Mouse (Mus musculus) heart, embryonic 16.5 days (tissue): ENCODE measurements around the gene Slc4a3. TPM values are rescaled to one million over a fixed set of nuclear protein-coding genes. Genes with fewer than 3 reads are reported as not detected.
A peak's percentile ranks its signal among the peaks of the same experiment; 100 is the strongest.

Experiments used
- ATAC-seq: fragments of 200-750 bp; cut with Nextera tagmentation; replicated peaks from 2 replicates; pipeline ENCODE4 v1.8.0; 2017; ENCODE audit warnings: moderate number of reproducible peaks; ENCODE audit not compliant: insufficient read depth, low FRiP score; ENCODE audit errors: extremely low read depth
- H3K27ac ChIP-seq: fragments of 300-500 bp; sonication (generic); 2 replicates; pipeline ENCODE4 v1.5.1; 2014; ENCODE audit warnings: mild to moderate bottlenecking, low read length, control low read depth, moderate library complexity
- H3K27me3 ChIP-seq: fragments of 300-500 bp; sonication (generic); 2 replicates; pipeline ENCODE4 v1.6.1; 2014; ENCODE audit warnings: low read length, mixed read lengths; ENCODE audit not compliant: control insufficient read depth, insufficient read depth
- H3K36me3 ChIP-seq: fragments of 300-500 bp; sonication (generic); 2 replicates; pipeline ENCODE4 v1.6.1; 2014; ENCODE audit not compliant: control insufficient read depth, insufficient read depth
- H3K4me1 ChIP-seq: fragments of 300-500 bp; sonication (generic); 2 replicates; pipeline ENCODE4 v1.6.1; 2014; ENCODE audit warnings: low read length, mixed read lengths; ENCODE audit not compliant: control insufficient read depth, insufficient read depth
- H3K4me2 ChIP-seq: fragments of 300-500 bp; sonication (generic); 2 replicates; pipeline ENCODE4 v1.6.1; 2014; ENCODE audit warnings: low read depth, mild to moderate bottlenecking, control low read depth, low read length
- H3K4me3 ChIP-seq: fragments of 300-500 bp; sonication (generic); 2 replicates; pipeline ENCODE4 v1.5.1; 2014; ENCODE audit warnings: mild to moderate bottlenecking, control low read depth, low read length
- H3K9ac ChIP-seq: fragments of 300-500 bp; sonication (generic); 2 replicates; pipeline ENCODE4 v1.6.1; 2014; ENCODE audit warnings: low read length, control low read depth
- H3K9me3 ChIP-seq: fragments of 300-500 bp; sonication (generic); replicated peaks from 2 replicates; pipeline ENCODE4 v1.6.1; 2016; ENCODE audit warnings: low read length; ENCODE audit not compliant: control insufficient read depth
- WGBS: fragments of 180-500 bp; shearing (Covaris S2); extraction: QIAGEN DNeasy Blood & Tissue Kit; methylation state at CpG from one replicate; pipeline ENCODE4 v1.1.7; 2014; 5-methylcytosine and 5-hydroxymethylcytosine counted together
- polyA plus RNA-seq: library from polyadenylated mRNA; unstranded; fragments of >200 nt; fragmentation: Nextera tagmentation; extraction: Ambion mirVana; gene quantifications from 2 replicates; pipeline ENCODE4 v1.2.1, GENCODE M21; 2015

Gene Slc4a3
- polyA plus RNA-seq, 1 experiment from 2014 or later, result 33.3 TPM

GRCm38 (mm10) chr1:75518427-75518826, 27.6 kb upstream of the Slc4a3 start:
- Histone ChIP-seq H3K4me3 (no peak overlapping the region), H3K27me3 (no peaks in the 10 kb centered on the region), H3K9ac (no peak overlapping the region), H3K4me2 (no peak overlapping the region), H3K27ac (no peak overlapping the region; the same call in 1 of the 2 replicates), H3K36me3 (no peaks in the 10 kb centered on the region), H3K4me1 (peaks cover 31% of the 10 kb centered on the region), H3K9me3 (no peaks in the 10 kb centered on the region)
- 90% methylated on average over 4 of the region's 4 CpGs for WGBS
- no peak for ATAC-seq

GRCm38 (mm10) chr1:75519576-75519975, 26.5 kb upstream of the Slc4a3 start:
- Histone ChIP-seq H3K4me3 (no peak overlapping the region), H3K27ac (peak overlapping the region; percentile 97), H3K4me1 (peaks cover 31% of the 10 kb centered on the region), H3K9ac (peak overlapping the region; percentile 6), H3K36me3 (no peaks in the 10 kb centered on the region), H3K27me3 (no peaks in the 10 kb centered on the region), H3K9me3 (no peaks in the 10 kb centered on the region), H3K4me2 (no peak overlapping the region)
- no peak for ATAC-seq
- 39% methylated on average over 5 of the region's 5 CpGs for WGBS

- Histone ChIP-seq H3K27ac (peak within 1 kb of the TSS; percentile 97), H3K9me3 (no peaks in the 10 kb centered on the region), H3K4me1 (peaks cover 24% of the 10 kb centered on the region), H3K4me3 (peak within 1 kb of the TSS; percentile 61), H3K9ac (peak within 1 kb of the TSS; percentile 78), H3K27me3 (no peaks in the 10 kb centered on the region), H3K4me2 (peak within 1 kb of the TSS; percentile 79), H3K36me3 (no peaks in the 10 kb centered on the region)
- ATAC-seq, result peak; percentile 98
- under 1% methylated on average over 46 of the region's 46 CpGs for WGBS
Observed at GRCm38 (mm10) chr1:75521321-75522031, 24.6 kb upstream of the Slc4a3 start, which contains the start of gene Stk11ip. Gene Stk11ip, plus strand, starts transcription at chr1:75521529.

GRCm38 (mm10) chr1:75524679-75525078, 21.4 kb upstream of the Slc4a3 start:
- WGBS, result 80% methylated on average over 7 of the region's 7 CpGs
- Histone ChIP-seq H3K4me3 (no peak overlapping the region), H3K4me2 (no peak overlapping the region), H3K36me3 (peaks cover 9% of the 10 kb centered on the region; the same call in 1 of the 2 replicates), H3K27ac (no peak overlapping the region), H3K9ac (no peak overlapping the region), H3K4me1 (peaks cover 8% of the 10 kb centered on the region), H3K27me3 (no peaks in the 10 kb centered on the region), H3K9me3 (no peaks in the 10 kb centered on the region)
- ATAC-seq, result no peak

GRCm38 (mm10) chr1:75530546-75530945, 15.5 kb upstream of the Slc4a3 start:
- Histone ChIP-seq H3K27me3 (no peaks in the 10 kb centered on the region), H3K27ac (no peak overlapping the region), H3K9ac (no peak overlapping the region), H3K36me3 (peaks cover 18% of the 10 kb centered on the region; the same call in 1 of the 2 replicates), H3K4me2 (no peak overlapping the region), H3K4me1 (no peaks in the 10 kb centered on the region), H3K4me3 (no peak overlapping the region), H3K9me3 (no peaks in the 10 kb centered on the region)
- 0 out of 2 replicates have a peak, but pooled peaks have one; percentile 49 for ATAC-seq
- WGBS, result 54% methylated on average over 4 of the region's 4 CpGs

- ATAC-seq, result no peak
- H3K9me3 ChIP-seq, result no peaks in the 10 kb centered on the region
- no peaks in the 10 kb centered on the region for H3K4me1 ChIP-seq
- H3K27me3 ChIP-seq, result no peaks in the 10 kb centered on the region
- H3K9ac ChIP-seq, result no peak overlapping the region
- WGBS, result 83% methylated on average over 19 of the region's 19 CpGs
- H3K4me3 ChIP-seq, result no peak overlapping the region
- peaks cover 22% of the 10 kb centered on the region; the same call in 1 of the 2 replicates for H3K36me3 ChIP-seq
- no peak overlapping the region for H3K4me2 ChIP-seq
- H3K27ac ChIP-seq, result no peak overlapping the region
Observed at GRCm38 (mm10) chr1:75532280-75533172, 13.5 kb upstream of the Slc4a3 start.

GRCm38 (mm10) chr1:75533325-75534252, 12.5 kb upstream of the Slc4a3 start:
- H3K4me2 ChIP-seq, result no peak overlapping the region
- no peak for ATAC-seq
- no peaks in the 10 kb centered on the region for H3K9me3 ChIP-seq
- no peaks in the 10 kb centered on the region for H3K4me1 ChIP-seq
- 84% methylated on average over 19 of the region's 19 CpGs for WGBS
- H3K4me3 ChIP-seq, result no peak overlapping the region
- no peak overlapping the region for H3K9ac ChIP-seq
- no peaks in the 10 kb centered on the region for H3K27me3 ChIP-seq
- H3K27ac ChIP-seq, result no peak overlapping the region
- peaks cover 15% of the 10 kb centered on the region; the same call in 1 of the 2 replicates for H3K36me3 ChIP-seq

GRCm38 (mm10) chr1:75537587-75537986, 8.5 kb upstream of the Slc4a3 start:
- no peaks in the 10 kb centered on the region for H3K27me3 ChIP-seq
- ATAC-seq, result no peak
- no peaks in the 10 kb centered on the region for H3K9me3 ChIP-seq
- H3K4me1 ChIP-seq, result no peaks in the 10 kb centered on the region
- WGBS, result 61% methylated on average over 2 of the region's 2 CpGs
- peaks cover 8% of the 10 kb centered on the region; the same call in 1 of the 2 replicates for H3K36me3 ChIP-seq
- no peak overlapping the region for H3K4me3 ChIP-seq
- H3K9ac ChIP-seq, result no peak overlapping the region
- no peak overlapping the region for H3K27ac ChIP-seq
- no peak overlapping the region for H3K4me2 ChIP-seq
